Comparison of ENCODE assay signal across 17 mouse cellular contexts in genomic region chr2:106499227-106499928, GRCm38 (mm10).
A peak's percentile ranks its signal among the peaks of the same experiment; 100 is the strongest.
DNase-seq lines count a peak whose midpoint lies in the region; ATAC-seq and TF ChIP-seq lines count a peak whose summit lies in the region.
"Had no signal": no experiment of that assay in that cellular context is flagged by ENCODE, and none has a peak within 500 bp of the region (broad histone marks: within the 10 kb centered on the region; RNA-seq: fewer than 3 reads in every experiment).

No protein-coding gene starts in this region.

- no peak overlapping the region for H3K4me2 ChIP-seq in embryonic facial prominence, embryonic 11.5 days (ENCODE audit: low read depth, low read length)
- no peak overlapping the region for H3K4me2 ChIP-seq in neural tube, embryonic 11.5 days (ENCODE audit: low read depth)
- H3K4me2 ChIP-seq in hindbrain, embryonic 14.5 days (replicated peaks): no peak overlapping the region
- H3K4me2 ChIP-seq in midbrain, postnatal 0 days (ENCODE audit: low read depth, low read length, poor library complexity, severe bottlenecking): no peak overlapping the region
- H3K4me2 ChIP-seq: heart, embryonic 11.5 days; liver, embryonic 13.5 days; lung, embryonic 15.5 days had no signal

- ATAC-seq in embryonic facial prominence, embryonic 11.5 days (replicated peaks; ENCODE audit: insufficient number of reproducible peaks, low FRiP score, low TSS enrichment, low read depth): 0 out of 2 replicates have a peak, but pooled peaks have one; percentile 29
- 0 out of 2 replicates have a peak, but pooled peaks have one; percentile 48 for ATAC-seq in neural tube, embryonic 11.5 days (ENCODE audit: insufficient read depth, low FRiP score, low TSS enrichment)
- peak; percentile 57; the same call in 1 of the 2 replicates for ATAC-seq in hindbrain, embryonic 14.5 days (ENCODE audit: low FRiP score)
- ATAC-seq in midbrain, postnatal 0 days (ENCODE audit: low FRiP score): peak; percentile 34; the same call in 1 of the 2 replicates

- no peaks in the 10 kb centered on the region for H3K9me3 ChIP-seq in embryonic facial prominence, embryonic 11.5 days (replicated peaks; ENCODE audit: control insufficient read depth, low read length)
- no peaks in the 10 kb centered on the region for H3K9me3 ChIP-seq in embryonic facial prominence, embryonic 10.5 days
- H3K9me3 ChIP-seq in neural tube, embryonic 11.5 days (ENCODE audit: control insufficient read depth, low read length): no peaks in the 10 kb centered on the region
- H3K9me3 ChIP-seq in hindbrain, embryonic 14.5 days (ENCODE audit: control insufficient read depth, low read length): no peaks in the 10 kb centered on the region
- no peaks in the 10 kb centered on the region for H3K9me3 ChIP-seq in midbrain, postnatal 0 days (ENCODE audit: low read length)
- H3K9me3 ChIP-seq: liver, embryonic 13.5 days; lung, embryonic 15.5 days had no signal

- H3K36me3 ChIP-seq in embryonic facial prominence, embryonic 11.5 days (replicated peaks; ENCODE audit: control insufficient read depth, insufficient read depth, low read depth, low read length): no peaks in the 10 kb centered on the region
- no peaks in the 10 kb centered on the region for H3K36me3 ChIP-seq in embryonic facial prominence, embryonic 10.5 days (replicated peaks)
- no peaks in the 10 kb centered on the region for H3K36me3 ChIP-seq in neural tube, embryonic 11.5 days (ENCODE audit: control insufficient read depth, insufficient read depth, low read length)
- H3K36me3 ChIP-seq in hindbrain, embryonic 14.5 days (replicated peaks; ENCODE audit: control insufficient read depth, insufficient read depth): no peaks in the 10 kb centered on the region
- no peaks in the 10 kb centered on the region for H3K36me3 ChIP-seq in midbrain, postnatal 0 days (ENCODE audit: insufficient read depth, low read length)
- H3K36me3 ChIP-seq: liver, embryonic 13.5 days; lung, embryonic 15.5 days had no signal

- 40% methylated on average over 3 of the region's 3 CpGs for WGBS in embryonic facial prominence, embryonic 11.5 days
- 48% methylated on average over 3 of the region's 3 CpGs for WGBS in embryonic facial prominence, embryonic 10.5 days
- WGBS in neural tube, embryonic 11.5 days: 42% methylated on average over 3 of the region's 3 CpGs
- WGBS in hindbrain, embryonic 14.5 days: 17% methylated on average over 3 of the region's 3 CpGs
- WGBS in midbrain, postnatal 0 days: 35% methylated on average over 3 of the region's 3 CpGs

- peak; percentile 28 for DNase-seq in embryonic facial prominence, embryonic 11.5 days (ENCODE audit: low spot score)
- DNase-seq in embryonic facial prominence, embryonic 10.5 days (ENCODE audit: low spot score): no peak
- no peak for DNase-seq in neural tube, embryonic 11.5 days (ENCODE audit: low spot score)
- DNase-seq in neural tube, embryonic 10.5 days (ENCODE audit: extremely low spot score, low spot score): no peak
- no peak for DNase-seq in hindbrain, embryonic 14.5 days (ENCODE audit: low spot score)
- peak; percentile 22 for DNase-seq in midbrain, postnatal 0 days (ENCODE audit: low spot score)
- no peak for DNase-seq in layer of hippocampus, postnatal 36 days
- no peak for DNase-seq in urinary bladder, postnatal 14 days (ENCODE audit: low spot score)
- DNase-seq: adrenal gland, adult 8-10 months; cerebellum, adult 11-12 months; cerebellum, postnatal 36 days; gastrocnemius, postnatal 14 days; liver, embryonic 13.5 days had no signal

- no peak for TF ChIP-seq CTCF in midbrain, postnatal 0 days (IDR thresholded peaks at IDR 0.05)

- H3K9ac ChIP-seq in embryonic facial prominence, embryonic 11.5 days (replicated peaks; ENCODE audit: low read length): no peak overlapping the region
- no peak overlapping the region for H3K9ac ChIP-seq in neural tube, embryonic 11.5 days (ENCODE audit: low read length)
- H3K9ac ChIP-seq in hindbrain, embryonic 14.5 days: no peak overlapping the region
- no peak overlapping the region for H3K9ac ChIP-seq in midbrain, postnatal 0 days (replicated peaks; ENCODE audit: low read length, poor library complexity, severe bottlenecking)
- H3K9ac ChIP-seq: liver, embryonic 13.5 days; lung, embryonic 15.5 days had no signal

- no peaks in the 10 kb centered on the region for H3K4me1 ChIP-seq in embryonic facial prominence, embryonic 11.5 days (ENCODE audit: control insufficient read depth, insufficient read depth, low read length)
- peaks cover 31% of the 10 kb centered on the region for H3K4me1 ChIP-seq in embryonic facial prominence, embryonic 10.5 days
- H3K4me1 ChIP-seq in neural tube, embryonic 11.5 days (ENCODE audit: control insufficient read depth, insufficient read depth, low read length): no peaks in the 10 kb centered on the region
- no peaks in the 10 kb centered on the region; the same call in 1 of the 2 replicates for H3K4me1 ChIP-seq in hindbrain, embryonic 14.5 days (replicated peaks; ENCODE audit: control insufficient read depth, insufficient read depth, low read length)
- H3K4me1 ChIP-seq in midbrain, postnatal 0 days (ENCODE audit: insufficient read depth, low read length): no peaks in the 10 kb centered on the region
- H3K4me1 ChIP-seq: lung, embryonic 15.5 days had no signal

- H3K4me3 ChIP-seq in embryonic facial prominence, embryonic 11.5 days (ENCODE audit: low read depth, low read length): no peak overlapping the region
- no peak overlapping the region for H3K4me3 ChIP-seq in embryonic facial prominence, embryonic 10.5 days
- H3K4me3 ChIP-seq in neural tube, embryonic 11.5 days (ENCODE audit: low read depth, low read length): no peak overlapping the region
- H3K4me3 ChIP-seq in hindbrain, embryonic 14.5 days (replicated peaks; ENCODE audit: low read length): no peak overlapping the region
- no peak overlapping the region for H3K4me3 ChIP-seq in midbrain, postnatal 0 days (ENCODE audit: low read depth, low read length)
- H3K4me3 ChIP-seq: liver, embryonic 13.5 days; lung, embryonic 15.5 days had no signal

- H3K27ac ChIP-seq in embryonic facial prominence, embryonic 11.5 days (replicated peaks; ENCODE audit: low read depth, low read length): no peak overlapping the region
- no peak overlapping the region for H3K27ac ChIP-seq in embryonic facial prominence, embryonic 10.5 days (replicated peaks)
- H3K27ac ChIP-seq in neural tube, embryonic 11.5 days (ENCODE audit: low read depth, low read length): no peak overlapping the region
- H3K27ac ChIP-seq in hindbrain, embryonic 14.5 days: no peak overlapping the region
- no peak overlapping the region for H3K27ac ChIP-seq in midbrain, postnatal 0 days (ENCODE audit: low read depth, low read length)
- H3K27ac ChIP-seq: liver, embryonic 13.5 days; lung, embryonic 15.5 days; macrophage had no signal

- no peaks in the 10 kb centered on the region for H3K27me3 ChIP-seq in embryonic facial prominence, embryonic 11.5 days (ENCODE audit: control insufficient read depth, insufficient read depth, low read length)
- no peaks in the 10 kb centered on the region for H3K27me3 ChIP-seq in embryonic facial prominence, embryonic 10.5 days (replicated peaks; ENCODE audit: low read depth, poor library complexity, severe bottlenecking)
- H3K27me3 ChIP-seq in neural tube, embryonic 11.5 days (ENCODE audit: control insufficient read depth, insufficient read depth, low read length): no peaks in the 10 kb centered on the region
- H3K27me3 ChIP-seq in hindbrain, embryonic 14.5 days (ENCODE audit: control insufficient read depth, insufficient read depth, low read length): no peaks in the 10 kb centered on the region
- no peaks in the 10 kb centered on the region for H3K27me3 ChIP-seq in midbrain, postnatal 0 days (ENCODE audit: insufficient read depth, low read length)
- H3K27me3 ChIP-seq: CH12.LX; liver, embryonic 13.5 days; lung, embryonic 15.5 days had no signal

Comparison
In these comparisons a context has a peak if more than half of its experiments do, and no peak if none do; other contexts are left out.
1. DNase-seq: peak in embryonic facial prominence, embryonic 11.5 days (single experiment) and midbrain, postnatal 0 days (single experiment); none in embryonic facial prominence, embryonic 10.5 days (single experiment), neural tube, embryonic 11.5 days (single experiment), neural tube, embryonic 10.5 days (single experiment), hindbrain, embryonic 14.5 days (single experiment), layer of hippocampus, postnatal 36 days (0 of 2) and urinary bladder, postnatal 14 days (single experiment).
2. Peak in every context shown above with its lines, with median percentiles within 50 percentile points of each other: ATAC-seq.